Mouse (Mus musculus) left cerebral cortex, postnatal 25 days (tissue): ENCODE results near the gene Hoxd8. TPM values are rescaled to one million over a fixed set of nuclear protein-coding genes. Genes with fewer than 3 reads are reported as not detected.

ENCODE experiments used
- DNase-seq, 2 experiments: peaks; one replicate each; pipeline ENCODE4 v3.0.0; 2022; ENCODE audit warnings: low spot score in 2 of 2, mixed read lengths in 1 of 2
- intact Hi-C: fragments of 180-260 bp; cut with DNase I; formaldehyde crosslinking; loops from one replicate; pipeline ENCODE4 v1.15.1; 2025
- total RNA-seq, 2 experiments: library from RNA; stranded (reverse); gene quantifications; 2 replicates each; pipeline ENCODE4 v1.2.3; 2021

Gene Hoxd8
- total RNA-seq, 2 experiments from 2014 or later, result 0.14 TPM; not detected in 1

- no peak for DNase-seq
- intact Hi-C loops, result loop anchor here (10.0 kb wide), 1 partner anchor 1464 kb away; the partner anchor contains the start of gene Sp9
Measured at GRCm38 (mm10) chr2:74738623-74739475, 34.4 kb downstream of the Hoxd8 start.

GRCm38 (mm10) chr2:74739476-74739800 lies 35.0 kb downstream of the Hoxd8 start:
- intact Hi-C loops, result loop anchor here (10.0 kb wide), 1 partner anchor 1465 kb away; the partner anchor contains the start of gene Sp9
- DNase-seq, result no peak

GRCm38 (mm10) chr2:74739869-74740268 lies 35.5 kb downstream of the Hoxd8 start:
- intact Hi-C loops, result loop anchor here (10.0 kb wide), 2 partner anchors 685 to 1465 kb away; partner anchors contain the start of gene Sp9
- no peak for DNase-seq

- intact Hi-C loops, result loop anchor here (10.0 kb wide), 1 partner anchor 684 kb away; no protein-coding TSS in a partner anchor
- no peak for DNase-seq
Measured at GRCm38 (mm10) chr2:74740311-74741091, 36.1 kb downstream of the Hoxd8 start.

- intact Hi-C loops, result loop anchor here (10.0 kb wide), 1 partner anchor 683 kb away; no protein-coding TSS in a partner anchor
- no peak for DNase-seq
Measured at GRCm38 (mm10) chr2:74741252-74741978, 37.0 kb downstream of the Hoxd8 start.

GRCm38 (mm10) chr2:74741979-74742277 lies 37.5 kb downstream of the Hoxd8 start:
- intact Hi-C loops, result loop anchor here (10.0 kb wide), 1 partner anchor 683 kb away; no protein-coding TSS in a partner anchor
- DNase-seq, result no peak

- no peak for DNase-seq
- intact Hi-C loops, result loop anchor here (5.0 to 10.0 kb wide), 2 partner anchors 93 to 679 kb away; no protein-coding TSS in a partner anchor
Measured at GRCm38 (mm10) chr2:74745540-74746297, 41.3 kb downstream of the Hoxd8 start.

- intact Hi-C loops, result loop anchor here (5.0 to 10.0 kb wide), 2 partner anchors 94 to 678 kb away; no protein-coding TSS in a partner anchor
- no peak for DNase-seq
Measured at GRCm38 (mm10) chr2:74746298-74746921, 42.0 kb downstream of the Hoxd8 start.

- DNase-seq, result no peak
- intact Hi-C loops, result loop anchor here (5.0 to 10.0 kb wide), 2 partner anchors 95 to 678 kb away; no protein-coding TSS in a partner anchor
Measured at GRCm38 (mm10) chr2:74747006-74747405, 42.6 kb downstream of the Hoxd8 start.

- DNase-seq, result no peak
- intact Hi-C loops, result loop anchor here (5.0 to 10.0 kb wide), 2 partner anchors 95 to 677 kb away; no protein-coding TSS in a partner anchor
Measured at GRCm38 (mm10) chr2:74747661-74748141, 43.3 kb downstream of the Hoxd8 start.

- intact Hi-C loops, result loop anchor here (5.0 to 10.0 kb wide), 2 partner anchors 96 to 676 kb away; no protein-coding TSS in a partner anchor
- DNase-seq, result no peak
Measured at GRCm38 (mm10) chr2:74748436-74748995, 44.1 kb downstream of the Hoxd8 start.

- intact Hi-C loops, result loop anchor here (5.0 to 10.0 kb wide), 2 partner anchors 97 to 675 kb away; no protein-coding TSS in a partner anchor
- no peak for DNase-seq
Measured at GRCm38 (mm10) chr2:74749337-74750121, 45.1 kb downstream of the Hoxd8 start.

GRCm38 (mm10) chr2:74750731-74751250 lies 46.4 kb downstream of the Hoxd8 start:
- intact Hi-C loops, result no loop called here

GRCm38 (mm10) chr2:74751861-74752260 lies 47.4 kb downstream of the Hoxd8 start:
- intact Hi-C loops, result no loop called here

More at GRCm38 (mm10) chr2:74750731-74751250, 46.4 kb downstream of the Hoxd8 start:
- no peak for DNase-seq

GRCm38 (mm10) chr2:74752431-74753174 lies 48.2 kb downstream of the Hoxd8 start:
- DNase-seq, result no peak
- intact Hi-C loops, result no loop called here

More at GRCm38 (mm10) chr2:74751861-74752260, 47.4 kb downstream of the Hoxd8 start:
- DNase-seq, result no peak

GRCm38 (mm10) chr2:74753175-74753523 lies 48.7 kb downstream of the Hoxd8 start:
- no peak for DNase-seq
- intact Hi-C loops, result no loop called here
